Mouse (Mus musculus) limb, embryonic 11.5 days (tissue): ENCODE results near the gene Cldnd2. TPM values are rescaled to one million over a fixed set of nuclear protein-coding genes. Genes with fewer than 3 reads are reported as not detected.

Experiments used
- ATAC-seq: fragments of 200-750 bp; cut with Nextera tagmentation; 2 replicates; pipeline ENCODE4 v1.8.0; 2017; ENCODE audit warnings: low read depth; ENCODE audit not compliant: insufficient number of reproducible peaks, low FRiP score, low TSS enrichment
- DNase-seq: peaks from one replicate; pipeline ENCODE4 v3.0.0-alpha.2; 2015; ENCODE audit warnings: low spot score
- H3K27ac ChIP-seq: fragments of 300-500 bp; sonication (generic); replicated peaks from 2 replicates; pipeline ENCODE4 v1.5.1; 2014; ENCODE audit warnings: low read depth, mild to moderate bottlenecking, low read length
- H3K27me3 ChIP-seq: fragments of 300-500 bp; sonication (generic); 2 replicates; pipeline ENCODE4 v1.6.1; 2014; ENCODE audit warnings: mild to moderate bottlenecking, low read length, mixed read lengths; ENCODE audit not compliant: control insufficient read depth, insufficient read depth
- H3K36me3 ChIP-seq: fragments of 300-500 bp; sonication (generic); 2 replicates; pipeline ENCODE4 v1.6.1; 2014; ENCODE audit warnings: mild to moderate bottlenecking, low read length, moderate library complexity, mixed read lengths; ENCODE audit not compliant: control insufficient read depth, insufficient read depth
- H3K4me1 ChIP-seq: fragments of 300-500 bp; sonication (generic); 2 replicates; pipeline ENCODE4 v1.6.1; 2014; ENCODE audit warnings: low read length, mixed read lengths; ENCODE audit not compliant: control insufficient read depth, insufficient read depth
- H3K4me2 ChIP-seq: fragments of 300-500 bp; sonication (generic); 2 replicates; pipeline ENCODE4 v1.6.1; 2014; ENCODE audit warnings: low read depth, mild to moderate bottlenecking, moderate library complexity; ENCODE audit not compliant: severe bottlenecking
- H3K4me3 ChIP-seq: fragments of 300-500 bp; sonication (generic); 2 replicates; pipeline ENCODE4 v1.5.1; 2014; ENCODE audit warnings: low read depth, low read length
- H3K9ac ChIP-seq: fragments of 300-500 bp; sonication (generic); 2 replicates; pipeline ENCODE4 v1.6.1; 2014; ENCODE audit warnings: mild to moderate bottlenecking, low read length
- H3K9me3 ChIP-seq: fragments of 300-500 bp; sonication (generic); 2 replicates; pipeline ENCODE4 v1.6.1; 2016; ENCODE audit warnings: low read length; ENCODE audit not compliant: control insufficient read depth
- WGBS: fragments of 180-500 bp; shearing (Covaris S2); extraction: QIAGEN DNeasy Blood & Tissue Kit; methylation state at CpG from one replicate; pipeline ENCODE4 v1.1.7; 2014; 5-methylcytosine and 5-hydroxymethylcytosine counted together
- polyA plus RNA-seq: library from polyadenylated mRNA; unstranded; fragments of >200 nt; fragmentation: Nextera tagmentation; extraction: Ambion mirVana; gene quantifications from 2 replicates; pipeline ENCODE4 v1.2.1, GENCODE M21; 2014

Gene Cldnd2
- polyA plus RNA-seq, 1 experiment from 2014 or later, result not detected

DNA sequence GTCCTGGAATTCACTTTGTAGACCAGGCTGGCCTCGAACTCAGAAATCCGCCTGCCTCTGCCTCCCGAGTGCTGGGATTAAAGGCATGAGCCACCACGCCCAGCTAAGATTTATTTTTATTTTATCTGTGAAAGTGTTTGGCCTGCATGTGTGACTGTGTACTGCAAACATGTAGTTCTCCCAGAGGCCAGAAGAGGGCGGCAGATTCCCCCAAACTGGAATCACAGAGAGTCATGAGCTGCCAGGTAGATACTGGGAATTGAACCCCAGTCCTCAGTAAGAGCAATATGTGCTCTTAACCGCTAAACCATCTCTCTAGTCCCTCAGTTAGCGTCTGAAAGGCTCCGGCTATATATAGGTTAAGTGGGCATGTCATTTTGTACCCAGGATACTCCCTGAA, 29.8 kb downstream of the Cldnd2 start:
- Histone ChIP-seq H3K4me3 (no peak overlapping the region), H3K9ac (no peak overlapping the region), H3K36me3 (no peaks in the 10 kb centered on the region), H3K27me3 (peaks cover 11% of the 10 kb centered on the region; the same call in 1 of the 2 replicates), H3K9me3 (no peaks in the 10 kb centered on the region), H3K27ac (no peak overlapping the region), H3K4me1 (no peaks in the 10 kb centered on the region), H3K4me2 (no peak overlapping the region)
- DNase-seq, result peak; percentile 78
- ATAC-seq, result no peak
- 44% methylated on average over 8 of the region's 8 CpGs for WGBS

DNA sequence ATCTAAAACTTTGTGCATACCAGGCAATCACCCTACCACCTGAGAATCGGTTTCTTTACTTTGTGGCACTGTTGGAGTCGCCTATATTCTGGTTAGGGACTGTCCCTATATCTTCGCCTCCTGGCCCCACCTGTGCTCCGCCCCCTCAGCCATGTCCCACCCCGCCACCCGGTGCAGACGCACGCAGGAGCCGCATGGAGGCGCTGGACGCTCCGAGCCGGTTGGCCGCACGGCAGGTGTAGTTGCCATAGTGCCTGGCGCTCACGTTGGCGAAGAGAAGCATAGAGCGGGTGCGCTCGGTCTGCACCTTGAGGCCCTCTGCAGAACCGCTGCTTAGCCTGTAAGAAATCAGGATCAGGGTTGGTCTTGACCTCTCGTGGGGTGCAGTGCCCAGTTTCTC, 35.1 kb downstream of the Cldnd2 start:
- Histone ChIP-seq H3K4me1 (no peaks in the 10 kb centered on the region), H3K9me3 (no peaks in the 10 kb centered on the region), H3K4me3 (no peak overlapping the region), H3K27me3 (peaks cover 39% of the 10 kb centered on the region), H3K9ac (no peak overlapping the region), H3K27ac (no peak overlapping the region), H3K4me2 (no peak overlapping the region), H3K36me3 (no peaks in the 10 kb centered on the region)
- 5% methylated on average over 23 of the region's 23 CpGs for WGBS
- DNase-seq (peak; percentile 34), ATAC-seq (no peak)

DNA sequence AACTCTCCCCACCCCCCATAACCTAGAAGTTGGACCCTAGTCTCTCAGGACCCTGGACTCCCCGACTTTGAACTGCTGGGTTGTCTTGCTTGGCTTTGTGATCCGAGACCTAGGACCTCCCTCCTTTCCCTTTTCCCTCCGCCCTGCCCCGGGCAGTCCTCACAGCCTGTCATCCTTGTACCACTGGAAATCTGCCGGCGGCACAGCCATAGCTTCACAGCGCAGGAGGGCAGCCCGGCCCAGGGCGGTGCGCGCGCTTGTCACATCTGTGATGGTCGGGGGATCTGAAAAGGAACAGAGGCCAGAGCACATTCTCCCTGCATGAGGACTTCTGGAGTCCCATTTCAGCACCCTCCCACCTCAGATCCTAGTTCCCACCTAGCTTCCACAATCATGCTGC, 35.8 kb downstream of the Cldnd2 start:
- Histone ChIP-seq H3K27ac (no peak overlapping the region), H3K36me3 (no peaks in the 10 kb centered on the region), H3K4me1 (no peaks in the 10 kb centered on the region), H3K9ac (no peak overlapping the region), H3K27me3 (peaks cover 39% of the 10 kb centered on the region), H3K4me3 (no peak overlapping the region), H3K9me3 (no peaks in the 10 kb centered on the region), H3K4me2 (no peak overlapping the region)
- ATAC-seq (0 out of 2 replicates have a peak, but pooled peaks have one; percentile 27), DNase-seq (no peak)
- 4% methylated on average over 13 of the region's 13 CpGs for WGBS

DNA sequence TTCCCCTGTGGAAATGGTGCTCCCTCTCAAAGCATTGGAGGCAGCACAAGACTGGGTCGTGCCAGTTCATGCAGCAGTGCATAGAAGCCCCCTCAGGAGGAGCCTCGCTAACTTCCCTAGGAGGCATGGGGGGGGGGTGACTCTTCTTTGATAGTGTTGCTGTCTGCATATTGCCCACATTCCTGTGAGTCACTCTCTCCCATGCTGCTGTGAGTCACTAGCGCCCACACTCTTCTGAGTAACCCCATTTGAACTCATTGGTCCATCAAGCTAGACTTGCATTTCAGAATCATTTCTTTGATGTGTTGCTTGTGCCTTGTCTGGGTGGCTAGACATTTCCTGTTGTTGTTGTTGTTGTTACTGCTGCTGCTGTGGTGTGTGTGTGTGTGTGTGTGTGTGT, 40.6 kb downstream of the Cldnd2 start:
- no peaks in the 10 kb centered on the region for H3K4me1 ChIP-seq
- H3K27ac ChIP-seq, result no peak overlapping the region
- H3K9me3 ChIP-seq, result no peaks in the 10 kb centered on the region
- H3K4me2 ChIP-seq, result no peak overlapping the region
- H3K4me3 ChIP-seq, result no peak overlapping the region
- no peak overlapping the region for H3K9ac ChIP-seq
- 56% methylated on average over 3 of the region's 3 CpGs for WGBS
- peaks cover 23% of the 10 kb centered on the region for H3K27me3 ChIP-seq
- ATAC-seq (no peak), DNase-seq (no peak)
- H3K36me3 ChIP-seq, result no peaks in the 10 kb centered on the region

DNA sequence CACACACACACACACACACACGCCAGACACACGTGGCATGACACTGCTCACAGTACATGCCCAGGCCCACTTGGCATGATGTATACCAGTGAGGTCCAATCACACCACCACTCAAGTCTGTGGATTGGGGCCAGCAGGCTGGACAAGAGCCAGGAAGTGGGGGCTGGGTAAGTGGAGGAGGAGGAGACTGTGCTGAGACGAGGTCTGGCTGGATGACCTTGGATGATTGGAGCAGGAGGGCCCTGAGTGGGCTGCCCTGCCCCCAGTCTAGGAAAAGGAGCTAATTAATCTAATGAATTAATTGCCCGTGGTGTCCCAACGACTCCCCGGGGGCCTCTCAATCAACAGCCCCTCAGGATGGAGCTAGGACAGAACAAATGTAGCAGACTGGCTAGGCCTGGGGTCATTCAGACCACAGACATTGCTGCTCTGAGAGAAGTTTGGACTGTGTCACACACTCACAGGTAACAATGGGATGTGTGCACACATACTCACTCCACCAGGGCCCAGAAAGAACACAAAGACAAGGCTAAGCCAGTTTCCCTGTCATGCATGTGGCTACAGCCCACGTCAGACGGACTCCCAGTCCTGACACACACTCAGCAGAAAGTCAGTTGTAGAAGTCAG, 41.6 kb downstream of the Cldnd2 start:
- Histone ChIP-seq H3K4me1 (no peaks in the 10 kb centered on the region), H3K36me3 (no peaks in the 10 kb centered on the region), H3K9ac (no peak overlapping the region), H3K9me3 (no peaks in the 10 kb centered on the region), H3K27me3 (peaks cover 13% of the 10 kb centered on the region), H3K4me2 (no peak overlapping the region), H3K4me3 (no peak overlapping the region), H3K27ac (no peak overlapping the region)
- DNase-seq, result no peak
- 68% methylated on average over 8 of the region's 8 CpGs for WGBS
- 0 out of 2 replicates have a peak, but pooled peaks have one; percentile 26 for ATAC-seq

DNA sequence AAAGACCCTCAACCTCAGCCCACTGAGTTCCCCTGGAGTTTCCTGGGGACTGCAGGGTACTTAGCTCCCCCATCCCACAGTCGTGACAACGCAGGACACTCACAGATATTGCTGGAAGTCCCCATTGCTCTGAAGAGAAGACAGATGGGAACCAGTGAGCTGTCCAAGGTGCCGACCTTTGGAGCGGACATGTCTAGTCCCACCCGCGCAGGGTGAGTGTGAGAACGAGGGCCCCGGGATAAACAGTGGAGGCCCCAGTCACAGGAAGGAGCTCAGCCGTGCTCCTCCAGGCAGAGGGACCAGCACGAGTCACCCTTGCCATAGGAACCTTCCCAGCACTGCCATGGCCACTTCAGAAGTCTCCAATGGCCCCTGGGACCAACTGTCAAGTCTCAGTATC, 42.7 kb downstream of the Cldnd2 start:
- Histone ChIP-seq H3K4me1 (no peaks in the 10 kb centered on the region), H3K36me3 (no peaks in the 10 kb centered on the region), H3K9ac (no peak overlapping the region), H3K27ac (no peak overlapping the region), H3K4me2 (no peak overlapping the region), H3K9me3 (no peaks in the 10 kb centered on the region), H3K4me3 (no peak overlapping the region), H3K27me3 (peaks cover 4% of the 10 kb centered on the region; the same call in 1 of the 2 replicates)
- DNase-seq, result peak; percentile 48
- no peak for ATAC-seq
- WGBS, result 11% methylated on average over 10 of the region's 10 CpGs

DNA sequence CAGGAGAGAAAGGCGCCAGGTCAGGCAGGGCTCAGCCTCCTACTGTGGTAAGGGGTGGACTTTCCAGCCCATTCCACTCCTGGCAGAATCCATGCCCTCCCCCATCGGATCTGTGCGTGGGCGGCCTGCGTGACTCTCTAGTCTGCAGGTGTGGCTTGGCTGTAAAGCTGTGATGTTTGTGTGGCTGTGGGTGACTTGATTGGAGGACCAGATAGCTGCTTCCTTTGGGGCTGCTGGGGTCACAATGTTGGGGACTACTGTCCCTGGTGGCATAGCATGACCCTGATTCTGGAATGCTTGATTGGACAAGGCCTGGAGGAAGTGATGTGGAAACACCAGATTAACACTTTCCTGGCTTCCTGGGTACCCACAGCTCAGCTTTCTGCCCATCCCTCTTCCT, 48.1 kb downstream of the Cldnd2 start:
- 33% methylated on average over 5 of the region's 5 CpGs for WGBS
- Histone ChIP-seq H3K27me3 (no peaks in the 10 kb centered on the region; the same call in 1 of the 2 replicates), H3K4me2 (no peak overlapping the region; the same call in 1 of the 2 replicates), H3K9me3 (no peaks in the 10 kb centered on the region), H3K4me1 (no peaks in the 10 kb centered on the region), H3K27ac (no peak overlapping the region), H3K9ac (no peak overlapping the region), H3K4me3 (no peak overlapping the region), H3K36me3 (no peaks in the 10 kb centered on the region)
- ATAC-seq (no peak), DNase-seq (no peak)

DNA sequence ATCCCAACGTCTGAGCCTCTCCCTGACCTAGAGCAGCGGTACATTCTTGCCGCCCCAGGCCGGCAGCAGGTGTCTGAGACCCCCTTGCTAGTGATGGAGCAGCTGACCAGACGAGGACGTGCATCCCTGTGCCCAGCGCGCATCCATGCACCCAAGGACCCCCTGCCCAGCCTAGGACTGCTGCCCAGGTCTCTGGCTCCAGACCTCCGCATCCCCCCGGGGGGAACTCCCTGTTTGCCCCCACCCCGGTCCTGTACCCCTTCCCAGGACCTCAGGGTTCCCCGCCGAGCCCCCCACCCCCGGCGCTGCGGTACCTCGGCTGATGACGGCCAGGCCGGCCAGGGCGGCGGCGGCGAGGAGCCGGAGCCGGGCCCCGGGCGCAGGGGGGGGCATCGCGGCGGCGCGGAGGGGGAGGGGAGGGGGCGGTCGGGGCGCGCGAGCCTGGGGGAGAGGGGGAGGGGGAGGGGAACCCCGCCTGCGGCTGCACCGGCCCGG, 49.1 kb downstream of the Cldnd2 start, which contains the start of gene Iglon5:
Iglon5 (minus strand) TSS at position 445 of the 495 bp plus-strand sequence.
- Histone ChIP-seq H3K9ac (peak within 1 kb of the TSS; percentile 69), H3K36me3 (no peaks in the 10 kb centered on the region), H3K27me3 (no peaks in the 10 kb centered on the region; the same call in 1 of the 2 replicates), H3K4me2 (peak within 1 kb of the TSS; percentile 76), H3K27ac (no peak within 1 kb of the TSS), H3K9me3 (no peaks in the 10 kb centered on the region), H3K4me3 (peak within 1 kb of the TSS; percentile 51), H3K4me1 (no peaks in the 10 kb centered on the region)
- ATAC-seq (peak; percentile 59), DNase-seq (peak; percentile 36)
- 1% methylated on average over 16 of the region's 41 CpGs for WGBS
